Mouse (Mus musculus): ENCODE data around the gene Mad1l1. TPM values are rescaled to one million over a fixed set of nuclear protein-coding genes. Genes with fewer than 3 reads are reported as not detected.

The Mad1l1 gene
- polyA plus RNA-seq, 1 experiment from 2014 or later, result 31.8 TPM

- 89% methylated on average over 5 of the region's 5 CpGs for WGBS
- Histone ChIP-seq H3K4me1 (replicated peaks) (0 out of 2 replicates have a peak, but pooled peaks cover 4% of the 10 kb centered on the region), H3K36me3 (peaks cover 9% of the 10 kb centered on the region; the same call in 1 of the 2 replicates), H3K4me3 (no peak overlapping the region), H3K9ac (no peak overlapping the region; the same call in 1 of the 2 replicates), H3K4me2 (no peak overlapping the region), H3K9me3 (no peaks in the 10 kb centered on the region), H3K27me3 (no peaks in the 10 kb centered on the region), H3K27ac (replicated peaks) (no peak overlapping the region)
- no peak for ATAC-seq (ENCODE audit: low read depth)
These were observed 50.2 kb downstream of the Mad1l1 start for GRCm38 (mm10) chr5:140270976-140271685.

GRCm38 (mm10) chr5:140268396-140268795 lies 53.0 kb downstream of the Mad1l1 start:
- no peak overlapping the region for H3K27ac ChIP-seq (replicated peaks)
- no peak overlapping the region for H3K9ac ChIP-seq
- no peak overlapping the region for H3K4me2 ChIP-seq
- H3K27me3 ChIP-seq, result no peaks in the 10 kb centered on the region
- H3K4me1 ChIP-seq (replicated peaks), result peaks cover 27% of the 10 kb centered on the region
- no peak for ATAC-seq (ENCODE audit: low read depth)
- H3K36me3 ChIP-seq, result peaks cover 9% of the 10 kb centered on the region; the same call in 1 of the 2 replicates
- WGBS, result 65% methylated on average over 4 of the region's 4 CpGs
- no peak overlapping the region for H3K4me3 ChIP-seq
- no peaks in the 10 kb centered on the region for H3K9me3 ChIP-seq

GRCm38 (mm10) chr5:140267061-140267460 lies 54.3 kb downstream of the Mad1l1 start:
- Histone ChIP-seq H3K9ac (no peak overlapping the region), H3K9me3 (no peaks in the 10 kb centered on the region), H3K4me1 (replicated peaks) (peaks cover 33% of the 10 kb centered on the region), H3K27me3 (no peaks in the 10 kb centered on the region), H3K27ac (replicated peaks) (no peak overlapping the region), H3K36me3 (peaks cover 9% of the 10 kb centered on the region; the same call in 1 of the 2 replicates), H3K4me3 (no peak overlapping the region), H3K4me2 (no peak overlapping the region)
- 90% methylated on average over 2 of the region's 2 CpGs for WGBS
- ATAC-seq (ENCODE audit: low read depth), result no peak

GRCm38 (mm10) chr5:140264825-140265575 lies 56.4 kb downstream of the Mad1l1 start:
- Histone ChIP-seq H3K36me3 (peaks cover 13% of the 10 kb centered on the region; the same call in 1 of the 2 replicates), H3K9ac (no peak overlapping the region), H3K4me2 (no peak overlapping the region), H3K4me1 (replicated peaks) (peaks cover 33% of the 10 kb centered on the region), H3K27me3 (no peaks in the 10 kb centered on the region), H3K4me3 (no peak overlapping the region), H3K27ac (replicated peaks) (peak overlapping the region; percentile 76), H3K9me3 (no peaks in the 10 kb centered on the region)
- WGBS, result 76% methylated on average over 5 of the region's 5 CpGs
- ATAC-seq (ENCODE audit: low read depth), result 0 out of 2 replicates have a peak, but pooled peaks have one; percentile 14

- ATAC-seq (ENCODE audit: low read depth), result peak; percentile 55
- Histone ChIP-seq H3K36me3 (peaks cover 20% of the 10 kb centered on the region; the same call in 1 of the 2 replicates), H3K27me3 (no peaks in the 10 kb centered on the region), H3K9ac (no peak overlapping the region; the same call in 1 of the 2 replicates), H3K9me3 (no peaks in the 10 kb centered on the region), H3K4me3 (no peak overlapping the region), H3K27ac (replicated peaks) (peak overlapping the region; percentile 76), H3K4me2 (peak overlapping the region; percentile 2; the same call in 1 of the 2 replicates), H3K4me1 (replicated peaks) (peaks cover 33% of the 10 kb centered on the region)
- 29% methylated on average over 30 of the region's 30 CpGs for WGBS
These were observed 57.3 kb downstream of the Mad1l1 start for GRCm38 (mm10) chr5:140263754-140264749.

- ATAC-seq (ENCODE audit: low read depth), result no peak
- Histone ChIP-seq H3K27ac (replicated peaks) (no peak overlapping the region), H3K9me3 (no peaks in the 10 kb centered on the region), H3K27me3 (no peaks in the 10 kb centered on the region), H3K36me3 (peaks cover 20% of the 10 kb centered on the region; the same call in 1 of the 2 replicates), H3K4me2 (no peak overlapping the region), H3K4me1 (replicated peaks) (peaks cover 29% of the 10 kb centered on the region), H3K9ac (no peak overlapping the region), H3K4me3 (no peak overlapping the region)
- WGBS, result 71% methylated on average over 3 of the region's 3 CpGs
These were observed 59.0 kb downstream of the Mad1l1 start for GRCm38 (mm10) chr5:140262401-140262800.

- Histone ChIP-seq H3K4me1 (replicated peaks) (peaks cover 34% of the 10 kb centered on the region), H3K4me3 (no peak overlapping the region), H3K9me3 (no peaks in the 10 kb centered on the region), H3K27me3 (no peaks in the 10 kb centered on the region), H3K27ac (replicated peaks) (no peak overlapping the region), H3K4me2 (no peak overlapping the region), H3K36me3 (peaks cover 20% of the 10 kb centered on the region; the same call in 1 of the 2 replicates), H3K9ac (no peak overlapping the region)
- ATAC-seq (ENCODE audit: low read depth), result no peak
- WGBS, result 92% methylated on average over 4 of the region's 4 CpGs
These were observed 60.0 kb downstream of the Mad1l1 start for GRCm38 (mm10) chr5:140261313-140261712.

GRCm38 (mm10) chr5:140258633-140259032 lies 62.7 kb downstream of the Mad1l1 start:
- no peaks in the 10 kb centered on the region for H3K27me3 ChIP-seq
- no peak overlapping the region for H3K27ac ChIP-seq (replicated peaks)
- no peak overlapping the region for H3K9ac ChIP-seq
- H3K9me3 ChIP-seq, result no peaks in the 10 kb centered on the region
- H3K4me1 ChIP-seq (replicated peaks), result peaks cover 33% of the 10 kb centered on the region
- H3K36me3 ChIP-seq, result peaks cover 20% of the 10 kb centered on the region; the same call in 1 of the 2 replicates
- no peak for ATAC-seq (ENCODE audit: low read depth)
- H3K4me3 ChIP-seq, result no peak overlapping the region
- WGBS, result 98% methylated on average over 5 of the region's 5 CpGs
- H3K4me2 ChIP-seq, result no peak overlapping the region

GRCm38 (mm10) chr5:140258035-140258434 lies 63.3 kb downstream of the Mad1l1 start:
- 85% methylated on average over 3 of the region's 3 CpGs for WGBS
- ATAC-seq (ENCODE audit: low read depth), result no peak
- no peak overlapping the region for H3K4me2 ChIP-seq
- peaks cover 30% of the 10 kb centered on the region for H3K4me1 ChIP-seq (replicated peaks)
- no peak overlapping the region for H3K27ac ChIP-seq (replicated peaks)
- no peak overlapping the region for H3K9ac ChIP-seq
- H3K9me3 ChIP-seq, result no peaks in the 10 kb centered on the region
- H3K36me3 ChIP-seq, result peaks cover 20% of the 10 kb centered on the region; the same call in 1 of the 2 replicates
- no peaks in the 10 kb centered on the region for H3K27me3 ChIP-seq
- H3K4me3 ChIP-seq, result no peak overlapping the region

- H3K9ac ChIP-seq, result no peak overlapping the region
- H3K4me2 ChIP-seq, result no peak overlapping the region
- peaks cover 20% of the 10 kb centered on the region; the same call in 1 of the 2 replicates for H3K36me3 ChIP-seq
- peaks cover 28% of the 10 kb centered on the region for H3K4me1 ChIP-seq (replicated peaks)
- no peak overlapping the region for H3K4me3 ChIP-seq
- H3K9me3 ChIP-seq, result no peaks in the 10 kb centered on the region
- H3K27ac ChIP-seq (replicated peaks), result no peak overlapping the region
- 96% methylated on average over 5 of the region's 5 CpGs for WGBS
- no peak for ATAC-seq (ENCODE audit: low read depth)
- H3K27me3 ChIP-seq, result no peaks in the 10 kb centered on the region
These were observed 63.9 kb downstream of the Mad1l1 start for GRCm38 (mm10) chr5:140257439-140257838.

GRCm38 (mm10) chr5:140256685-140257084 lies 64.7 kb downstream of the Mad1l1 start:
- 95% methylated on average over 10 of the region's 10 CpGs for WGBS
- ATAC-seq (ENCODE audit: low read depth), result no peak

More at GRCm38 (mm10) chr5:140256685-140257084, 64.7 kb downstream of the Mad1l1 start:
- Histone ChIP-seq H3K27me3 (no peaks in the 10 kb centered on the region), H3K27ac (replicated peaks) (no peak overlapping the region), H3K4me1 (replicated peaks) (peaks cover 24% of the 10 kb centered on the region), H3K9me3 (no peaks in the 10 kb centered on the region), H3K4me2 (no peak overlapping the region), H3K9ac (no peak overlapping the region), H3K4me3 (no peak overlapping the region), H3K36me3 (peaks cover 20% of the 10 kb centered on the region; the same call in 1 of the 2 replicates)
